Mouse (Mus musculus): Measurements from ENCODE around the gene Abca9.

- TF ChIP-seq USF1 (IDR thresholded peaks at IDR 0.05; ENCODE audit: low read depth) (no peak), POLR2A (IDR thresholded peaks at IDR 0.05; ENCODE audit: insufficient read length, low read depth) (no peak), MYOG (IDR thresholded peaks at IDR 0.05; ENCODE audit: control insufficient read depth in 1 of 3, insufficient read depth in 1 of 3, insufficient read length in 2 of 3, low read depth in 2 of 3) (no peak), TCF12 (IDR thresholded peaks at IDR 0.05; ENCODE audit: insufficient read depth, poor library complexity, severe bottlenecking) (no peak), MAX (IDR thresholded peaks at IDR 0.05; ENCODE audit: low read depth) (no peak), E2F4 (IDR thresholded peaks at IDR 0.05; ENCODE audit: insufficient read depth) (no peak), MYOD1 (IDR thresholded peaks at IDR 0.05; ENCODE audit: control insufficient read depth in 1 of 3, insufficient read length in 2 of 3, low read depth in 2 of 3) (no peak)
These were observed at the start of gene Abca9 for GRCm38 (mm10) chr11:110167459-110168251.

Measured in myocyte (in vitro differentiated cells).